Mouse (Mus musculus) spleen, embryonic (tissue): ENCODE results near the gene Foxf2.

Experiments used
- CTCF ChIA-PET: fragments of 350-600 bp; sonication (Branson Sonifier 250); formaldehyde crosslinking; loops from one replicate; lab custom pipeline; 2022; lab: Charles Lee

Foxf2 gene

DNA sequence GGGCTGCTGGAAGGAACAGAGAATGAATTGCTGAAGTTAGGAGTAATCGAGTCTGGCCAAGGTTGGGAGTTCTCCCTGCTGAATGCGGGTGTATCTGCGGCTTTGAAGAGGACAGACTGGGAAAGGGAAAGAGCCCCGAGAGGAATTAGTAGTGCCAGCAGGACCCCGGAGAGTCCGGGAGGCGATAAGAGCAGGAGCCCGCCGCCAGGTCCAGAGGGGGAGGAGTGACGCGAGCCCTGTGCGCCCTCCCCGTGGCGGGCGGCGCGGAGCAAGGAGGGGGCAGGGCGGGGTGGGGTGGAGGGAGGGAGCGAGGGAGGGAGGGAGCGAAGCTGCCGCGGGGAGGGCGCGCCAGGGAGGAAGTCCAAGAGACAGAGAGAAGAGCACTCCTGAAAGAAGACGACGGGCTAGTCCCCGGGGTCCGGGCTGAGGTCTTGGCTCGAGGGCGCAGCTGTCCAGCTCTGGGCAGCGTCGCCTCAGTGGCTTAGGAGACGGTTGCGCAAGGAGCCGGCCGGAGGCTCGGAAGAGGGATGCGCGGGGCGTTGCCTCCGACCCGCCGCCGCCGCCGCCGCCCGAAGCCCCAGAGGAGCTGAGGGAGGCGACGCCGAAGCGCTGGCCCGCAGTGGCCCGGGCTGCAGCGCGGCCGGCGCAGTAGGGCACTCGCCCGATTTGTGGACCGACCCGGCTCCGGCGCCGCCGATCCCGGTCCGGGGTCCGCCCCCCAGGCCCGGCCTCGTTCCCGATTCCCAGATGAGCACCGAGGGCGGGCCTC, at the start of gene Foxf2:
Gene Foxf2 (plus strand): TSS at position 484 of the 769 bp plus-strand sequence.
- CTCF ChIA-PET: no interaction called here

DNA sequence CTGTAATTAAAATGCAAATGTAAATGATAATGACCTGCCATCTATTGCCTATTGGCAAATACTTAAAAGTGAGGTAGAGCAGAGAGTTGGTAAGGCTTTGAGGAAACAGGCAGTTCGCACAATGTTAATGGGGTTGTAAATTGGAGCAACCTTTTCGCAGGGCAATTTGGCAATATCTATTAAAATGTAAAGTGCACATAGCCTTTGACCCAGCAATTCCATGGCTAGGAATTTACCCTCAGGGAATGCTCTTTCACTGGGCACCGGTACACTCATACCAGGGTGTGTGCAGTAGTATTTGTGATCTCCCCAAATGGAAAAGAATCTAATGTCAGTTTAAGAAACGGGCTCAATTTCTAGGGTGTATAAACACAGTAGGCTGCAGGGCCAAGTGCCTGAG, 48.9 kb upstream of the Foxf2 start:
- CTCF ChIA-PET: no interaction called here

DNA sequence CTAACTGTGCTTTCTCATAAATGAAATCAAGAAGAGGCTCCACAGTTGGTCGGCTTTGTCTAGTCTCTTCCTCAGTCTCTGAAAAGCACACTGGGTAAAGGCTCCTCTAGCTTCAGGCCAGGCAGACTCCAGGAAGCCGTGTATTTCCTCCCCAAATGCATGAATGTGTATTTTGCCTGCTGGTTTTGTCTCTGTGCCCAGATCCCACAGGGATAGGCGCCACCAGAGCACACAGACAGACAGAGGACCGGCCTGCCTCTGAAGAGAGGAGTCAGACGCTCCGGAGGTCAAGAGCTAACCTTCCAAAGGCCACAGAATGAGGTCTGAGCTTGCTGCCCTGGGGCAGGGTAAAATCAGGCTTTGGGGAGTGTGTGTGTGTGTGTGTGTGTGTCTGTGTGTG, 48.0 kb upstream of the Foxf2 start:
- CTCF ChIA-PET: no interaction called here

DNA sequence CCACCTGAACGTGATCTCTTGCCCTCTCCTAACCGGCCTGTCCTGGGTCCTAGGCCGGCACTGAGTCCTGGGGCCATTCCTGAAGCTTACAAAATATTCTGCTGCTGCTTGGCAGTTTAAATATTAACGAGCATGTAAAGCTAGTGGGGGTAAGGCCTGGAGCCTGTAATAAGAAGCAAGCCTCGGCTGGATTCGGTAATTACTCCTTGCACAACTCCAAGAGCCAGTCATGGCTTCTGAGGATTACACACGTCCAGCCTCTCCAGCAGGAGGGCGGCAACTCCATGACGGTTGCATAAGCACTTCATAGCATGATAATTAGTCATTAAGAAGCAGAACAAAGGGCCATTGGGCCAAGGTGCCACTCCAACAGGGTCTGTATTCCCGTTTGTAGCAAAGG, 47.2 kb upstream of the Foxf2 start:
- CTCF ChIA-PET: no interaction called here

DNA sequence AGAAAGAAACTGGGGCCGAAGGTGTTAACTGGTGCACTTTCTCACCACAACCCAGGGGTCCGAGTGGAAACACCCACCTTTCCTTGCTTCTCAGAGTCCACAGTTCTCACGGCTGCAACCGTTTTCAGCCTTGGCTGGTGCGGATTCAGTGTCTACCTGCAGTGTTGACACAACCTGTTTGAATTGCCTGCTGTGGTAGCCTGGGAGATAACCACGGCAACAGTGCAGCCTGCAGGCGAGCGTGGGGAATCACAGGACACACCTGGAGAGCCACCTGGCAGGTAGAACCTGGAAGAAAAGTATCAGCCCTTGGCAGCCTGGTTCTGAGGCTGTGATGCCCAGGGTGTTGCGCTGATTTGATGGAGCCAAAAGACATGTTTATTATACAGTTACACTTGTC, 45.8 kb upstream of the Foxf2 start:
- CTCF ChIA-PET: no interaction called here

DNA sequence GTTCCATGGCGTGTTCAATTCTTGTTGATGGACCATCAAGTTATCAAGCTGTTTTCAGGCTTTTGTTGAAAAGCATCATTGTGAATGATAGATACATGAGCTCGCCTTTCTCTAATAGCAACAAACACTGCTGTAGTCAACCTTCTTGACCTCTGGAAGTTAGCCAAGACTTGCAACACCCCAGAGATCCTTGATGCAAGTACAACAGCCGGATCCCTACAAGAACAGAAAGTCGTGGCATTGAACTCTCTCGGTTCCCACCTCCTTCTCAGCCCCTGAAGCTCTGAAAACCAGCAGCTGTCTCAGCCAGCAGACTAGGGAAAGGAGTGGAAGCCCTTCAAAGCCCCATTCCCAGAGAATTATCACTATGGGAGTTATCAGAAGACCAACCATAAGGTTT, 38.3 kb upstream of the Foxf2 start:
- CTCF ChIA-PET: no interaction called here

DNA sequence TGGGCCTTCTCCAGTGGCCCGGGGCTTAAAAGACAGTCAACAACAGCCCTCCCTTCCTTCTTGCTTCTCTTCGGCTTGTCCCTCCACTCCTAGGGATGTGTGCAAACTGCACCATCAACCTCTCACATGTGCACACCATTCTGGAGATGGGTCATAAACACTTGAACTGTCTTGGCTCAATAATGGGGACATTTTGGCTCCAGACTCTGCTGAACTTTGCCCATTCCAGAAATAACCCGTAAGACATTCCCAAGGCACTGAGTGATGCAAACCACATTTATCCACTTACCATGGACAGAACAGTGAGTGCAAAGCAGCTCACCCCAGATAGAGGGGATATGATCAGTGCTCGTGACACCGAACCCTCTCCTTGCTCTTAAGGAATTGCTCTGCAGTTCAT, 26.0 kb upstream of the Foxf2 start:
- CTCF ChIA-PET: interaction anchor here (0.6 kb wide), 1 partner anchor 113 kb away, joined by 5 read pairs; no protein-coding TSS in a partner anchor

DNA sequence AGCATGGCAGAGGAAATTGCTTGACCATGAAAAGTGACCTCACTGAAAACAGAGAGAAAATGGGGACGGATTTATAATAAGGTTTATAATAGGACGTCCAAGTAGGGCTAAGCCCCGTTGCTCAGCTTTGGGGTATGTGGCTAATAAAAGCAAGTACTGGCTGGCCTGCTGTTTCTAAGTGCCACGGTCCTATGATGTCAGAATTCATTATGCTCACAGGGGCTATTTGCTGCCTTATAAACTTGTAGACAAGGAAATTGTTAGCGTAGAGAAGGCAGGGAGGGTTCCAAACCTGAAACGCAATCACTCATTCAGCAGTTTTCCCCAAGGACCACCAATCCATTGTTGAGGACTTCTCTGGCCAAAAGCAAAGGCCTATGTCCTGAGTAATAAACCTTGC, 21.7 kb upstream of the Foxf2 start:
- CTCF ChIA-PET: no interaction called here

DNA sequence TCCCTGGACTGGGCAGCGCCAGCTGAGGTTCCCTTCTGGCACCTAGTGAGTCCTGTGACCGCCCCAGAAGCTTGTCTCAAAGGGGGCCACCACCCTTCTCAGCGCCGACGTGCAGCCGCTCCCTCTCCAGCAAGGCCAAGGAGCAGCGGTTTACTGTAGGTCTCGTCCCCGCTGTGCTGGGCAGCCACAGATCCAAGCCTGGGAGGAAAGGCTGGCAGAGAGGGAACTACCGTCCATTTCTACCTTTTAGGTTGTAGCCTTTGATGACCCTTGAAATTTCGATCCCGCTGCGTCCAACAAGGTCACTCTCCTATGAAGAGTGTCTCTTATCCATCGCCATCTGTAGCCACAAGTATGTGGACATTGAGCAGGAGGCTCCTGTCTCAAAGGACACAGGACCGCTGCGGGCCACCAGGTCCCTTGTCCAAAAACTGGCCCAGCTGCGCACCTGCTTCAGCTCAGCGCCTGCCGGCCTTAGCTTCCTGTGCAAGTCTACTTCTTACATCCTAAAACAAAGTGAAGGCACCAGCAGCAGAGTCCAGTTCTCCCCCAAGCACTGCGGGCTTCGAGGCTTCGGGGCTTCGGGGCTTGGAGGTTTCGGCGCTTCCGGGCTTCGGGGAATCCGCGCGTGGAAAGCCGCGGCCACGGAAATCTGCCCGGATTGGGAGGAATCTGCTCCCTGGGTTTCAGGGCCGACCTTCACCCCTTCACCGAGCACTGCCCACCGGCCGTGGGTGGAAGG, 10.7 kb upstream of the Foxf2 start:
- CTCF ChIA-PET: no interaction called here

DNA sequence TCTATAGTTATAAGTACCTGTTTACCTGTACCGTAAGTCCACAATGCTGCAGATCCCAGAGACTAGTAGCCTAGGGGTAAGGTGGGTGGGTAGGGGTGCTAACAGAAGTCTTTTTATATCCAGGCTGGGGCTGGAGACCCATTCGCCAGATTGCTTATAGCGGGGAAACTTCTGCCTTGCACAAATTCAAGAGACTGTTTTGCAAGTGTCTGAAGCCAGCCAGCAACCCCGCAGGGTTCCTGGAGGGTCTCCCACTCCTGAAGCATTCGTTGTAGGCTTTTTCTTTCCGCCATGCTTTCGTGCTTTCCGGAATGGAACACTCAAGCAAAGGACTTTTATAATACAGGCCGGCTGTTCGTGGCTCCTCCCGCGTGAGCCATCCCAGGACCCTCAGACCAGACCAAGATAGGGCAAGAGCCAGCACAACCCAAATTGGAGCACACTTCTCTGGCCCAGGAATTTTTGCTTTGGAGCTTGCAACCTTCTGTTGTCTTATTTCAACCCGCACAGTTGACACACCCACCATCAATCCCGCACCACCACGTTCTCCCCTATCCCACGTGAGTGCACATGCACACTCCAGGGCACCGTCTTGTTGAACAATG, 10.0 kb upstream of the Foxf2 start:
- CTCF ChIA-PET: no interaction called here

DNA sequence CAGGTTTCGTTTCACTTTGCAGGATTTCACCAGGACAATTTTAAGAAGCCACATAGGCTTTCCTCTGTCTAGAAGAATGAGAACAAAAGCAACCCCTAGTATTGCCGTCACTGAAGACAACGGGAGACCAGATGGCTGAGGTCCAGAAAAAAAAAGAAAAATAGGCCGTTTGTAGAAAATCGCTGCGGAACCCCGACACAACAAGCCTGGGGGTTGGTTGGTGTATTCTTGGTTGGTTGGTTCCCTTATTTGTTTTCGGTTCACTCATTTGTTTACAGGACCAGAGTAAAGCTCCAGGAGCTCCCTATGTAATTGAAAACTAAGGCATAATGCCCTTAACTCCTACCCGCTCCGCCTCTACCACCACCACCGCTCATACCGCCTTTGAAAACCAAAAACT, 7.6 kb upstream of the Foxf2 start:
- CTCF ChIA-PET: interaction anchor here (1.1 kb wide), 1 partner anchor 947 kb away, joined by 3 read pairs; no protein-coding TSS in a partner anchor

DNA sequence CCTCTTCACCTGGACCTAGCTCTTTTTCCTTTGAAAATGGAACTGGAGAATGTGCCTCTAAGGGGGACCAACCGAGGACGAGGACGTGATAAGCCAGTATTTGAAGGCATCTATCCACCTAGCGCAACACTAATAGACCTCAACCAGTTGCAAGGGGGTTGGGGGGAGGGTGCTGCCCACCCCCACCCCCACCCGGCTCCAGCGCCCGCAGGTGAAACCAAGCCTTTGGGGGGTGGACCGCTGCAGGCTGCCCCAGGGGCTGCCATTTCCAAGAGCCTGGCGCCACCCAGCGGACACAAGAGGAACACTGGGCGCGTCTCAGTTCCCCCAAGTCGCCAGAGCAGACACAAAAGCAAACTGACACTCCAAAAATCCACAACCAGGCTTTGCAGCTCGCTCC, 7.2 kb upstream of the Foxf2 start:
- CTCF ChIA-PET: interaction anchor here (1.1 kb wide), 1 partner anchor 947 kb away, joined by 3 read pairs; no protein-coding TSS in a partner anchor

DNA sequence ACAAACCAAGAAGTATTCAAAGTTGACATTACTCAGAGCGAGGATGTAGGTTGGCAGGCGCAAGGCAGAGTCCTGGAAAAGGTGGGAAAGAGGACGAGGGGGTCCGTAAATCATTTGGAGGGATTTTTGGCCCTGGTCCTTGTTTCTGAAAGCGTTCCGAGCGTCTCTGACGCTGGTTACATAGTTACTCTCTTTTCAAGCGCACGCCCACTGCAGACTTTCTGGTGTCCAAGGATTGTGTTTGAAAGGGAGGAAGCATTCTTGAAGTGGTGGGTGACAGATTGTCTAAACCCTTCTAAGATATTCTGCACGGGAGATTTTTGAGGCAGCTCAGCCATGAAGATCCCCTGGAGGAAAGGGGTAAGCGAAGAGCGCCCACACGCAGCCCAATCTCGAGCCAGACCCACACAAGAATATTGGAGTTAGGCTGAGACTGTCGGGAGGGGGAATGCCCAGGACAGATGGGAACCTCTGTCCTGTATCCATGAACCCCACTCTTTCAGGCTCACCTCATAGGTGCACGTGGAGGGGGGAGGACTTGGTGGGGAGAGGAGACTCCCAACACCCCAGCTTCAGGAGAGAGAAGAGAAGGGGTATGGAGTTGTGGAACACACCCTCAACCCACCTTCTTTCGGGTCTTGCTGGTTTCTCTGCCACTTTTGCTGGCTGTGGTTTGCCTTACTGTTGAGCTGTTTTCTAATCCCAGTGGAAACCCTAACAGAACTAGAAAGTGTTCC, 6.5 kb upstream of the Foxf2 start:
- CTCF ChIA-PET: interaction anchor here (0.6 to 1.1 kb wide), 2 partner anchors 324 to 948 kb away, joined by 3 to 5 read pairs; no protein-coding TSS in a partner anchor

DNA sequence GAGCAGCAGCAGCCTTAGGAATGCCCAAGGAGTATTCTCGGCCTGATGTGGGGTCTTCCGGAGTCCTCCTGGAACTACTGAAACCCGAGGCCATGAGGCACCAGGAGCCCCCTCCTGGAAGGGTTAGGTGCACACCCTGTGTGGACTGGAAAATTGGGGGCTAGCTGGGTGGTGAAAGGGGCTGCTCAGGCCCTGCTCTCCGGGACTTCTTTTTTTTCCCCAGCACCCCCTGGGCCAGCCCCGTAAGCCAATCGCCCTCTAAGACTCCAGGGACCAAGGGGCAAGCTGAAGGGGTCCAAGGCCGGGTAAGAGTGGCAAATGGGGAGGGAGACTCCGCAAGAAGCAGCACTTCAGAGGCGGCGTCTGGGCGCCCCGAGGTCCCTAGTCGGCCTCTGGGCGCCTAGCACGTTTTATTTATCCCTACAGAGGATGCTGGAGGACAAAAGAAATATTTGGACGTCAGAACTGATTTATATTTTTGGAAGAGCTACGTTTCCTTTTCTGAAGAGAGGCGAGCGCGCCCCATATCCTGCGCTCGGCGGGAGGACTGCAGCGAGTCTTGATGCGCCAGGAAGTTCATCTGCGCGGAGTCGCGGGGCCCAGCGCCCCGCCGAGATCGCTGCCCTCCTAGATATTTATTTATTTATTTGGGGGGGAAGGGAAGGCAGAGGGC, 5.7 kb upstream of the Foxf2 start:
- CTCF ChIA-PET: no interaction called here

DNA sequence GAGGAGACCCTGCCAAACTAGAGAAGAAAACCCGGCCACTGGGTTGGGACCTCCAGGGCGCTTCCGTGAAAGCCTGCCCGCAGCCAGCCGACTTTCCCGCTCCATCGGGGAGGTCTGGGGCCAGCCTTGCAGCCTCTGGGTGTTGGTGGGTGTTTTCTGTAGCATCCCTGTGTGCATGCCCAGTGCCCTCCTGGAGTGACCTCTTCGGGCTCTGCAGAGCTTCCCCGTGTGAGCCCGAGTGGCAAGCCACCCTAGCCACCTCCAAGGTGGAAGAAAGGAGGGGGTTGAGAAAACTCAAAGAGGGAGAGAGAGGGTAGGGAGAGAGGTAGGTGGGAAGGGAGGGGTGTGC, 5.1 kb upstream of the Foxf2 start:
- CTCF ChIA-PET: no interaction called here

DNA sequence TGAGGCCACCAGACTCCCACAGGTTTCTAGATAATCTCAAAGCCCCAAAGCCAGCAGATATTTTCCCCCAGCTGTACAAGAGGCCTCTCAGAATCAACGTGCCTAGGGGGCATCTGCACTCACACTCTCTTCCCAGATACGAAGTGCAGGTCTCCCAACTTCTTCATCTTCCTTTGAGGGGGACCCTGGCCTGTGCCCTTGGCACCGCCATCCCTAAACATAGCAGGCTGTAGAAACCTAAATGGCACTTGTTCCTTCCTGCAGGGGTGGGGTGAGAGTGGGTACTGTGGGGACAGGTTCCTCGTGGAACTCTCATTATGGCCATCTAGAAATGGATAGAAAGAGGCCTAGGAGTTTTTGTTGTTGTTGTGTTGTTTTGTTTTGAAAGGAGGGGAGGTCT, 4.7 kb upstream of the Foxf2 start:
- CTCF ChIA-PET: no interaction called here

DNA sequence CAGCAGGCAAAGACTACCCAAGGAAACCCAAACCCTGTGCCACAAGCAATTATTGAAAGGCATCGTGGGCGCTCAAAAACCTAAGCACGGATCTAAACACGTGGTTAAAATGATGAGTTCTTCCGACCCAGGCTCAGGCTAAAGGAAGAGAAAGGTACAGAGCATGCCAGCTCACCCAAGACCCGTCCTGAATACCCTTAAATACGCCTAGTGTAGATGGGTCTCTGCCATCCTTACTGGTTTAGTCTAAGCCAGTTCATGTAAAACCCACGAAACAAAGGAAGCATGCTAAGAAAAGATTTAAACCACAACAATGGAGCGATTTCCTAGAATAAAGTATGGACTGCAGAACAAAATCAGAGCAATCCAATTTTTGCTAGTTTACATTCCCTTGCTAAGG, 3.9 kb upstream of the Foxf2 start:
- CTCF ChIA-PET: no interaction called here

DNA sequence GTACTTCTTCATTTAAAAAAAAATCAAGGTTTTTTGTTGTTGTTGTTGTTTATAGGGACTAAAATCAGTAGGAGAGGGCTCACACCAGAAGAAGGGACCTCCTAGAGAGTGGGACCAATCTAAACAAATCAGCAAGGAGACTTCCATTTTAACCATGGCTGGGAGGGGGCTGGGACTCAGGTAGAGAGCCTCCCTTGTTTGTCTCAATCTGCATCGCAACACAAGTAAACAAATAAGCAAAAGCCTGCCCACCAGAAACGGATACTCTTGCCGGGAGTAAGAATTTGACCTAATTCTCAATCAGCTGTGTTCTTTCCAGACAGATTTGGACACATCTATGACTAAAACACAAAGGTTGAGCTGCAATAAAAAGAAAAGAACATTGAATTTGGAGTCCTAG, 3.2 kb upstream of the Foxf2 start:
- CTCF ChIA-PET: no interaction called here

DNA sequence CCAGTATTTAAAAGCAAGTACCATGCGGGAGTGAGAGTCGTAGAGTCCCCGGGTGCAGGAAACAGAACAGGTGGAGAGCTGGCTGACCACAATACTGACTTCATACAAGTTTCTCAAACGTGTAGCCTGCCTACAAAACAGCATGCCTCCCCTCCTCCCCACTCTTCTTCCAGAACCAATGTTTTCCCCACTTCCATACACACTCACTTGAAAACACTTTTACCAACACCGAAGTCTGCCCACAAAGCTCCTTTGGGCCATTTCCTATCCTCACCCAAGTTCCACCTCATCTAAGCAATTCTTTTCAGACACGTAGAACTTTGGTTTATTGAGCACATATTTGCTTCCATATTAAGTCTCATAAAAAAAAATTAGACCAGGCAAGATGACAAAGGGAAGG, 2.3 kb upstream of the Foxf2 start:
- CTCF ChIA-PET: no interaction called here

DNA sequence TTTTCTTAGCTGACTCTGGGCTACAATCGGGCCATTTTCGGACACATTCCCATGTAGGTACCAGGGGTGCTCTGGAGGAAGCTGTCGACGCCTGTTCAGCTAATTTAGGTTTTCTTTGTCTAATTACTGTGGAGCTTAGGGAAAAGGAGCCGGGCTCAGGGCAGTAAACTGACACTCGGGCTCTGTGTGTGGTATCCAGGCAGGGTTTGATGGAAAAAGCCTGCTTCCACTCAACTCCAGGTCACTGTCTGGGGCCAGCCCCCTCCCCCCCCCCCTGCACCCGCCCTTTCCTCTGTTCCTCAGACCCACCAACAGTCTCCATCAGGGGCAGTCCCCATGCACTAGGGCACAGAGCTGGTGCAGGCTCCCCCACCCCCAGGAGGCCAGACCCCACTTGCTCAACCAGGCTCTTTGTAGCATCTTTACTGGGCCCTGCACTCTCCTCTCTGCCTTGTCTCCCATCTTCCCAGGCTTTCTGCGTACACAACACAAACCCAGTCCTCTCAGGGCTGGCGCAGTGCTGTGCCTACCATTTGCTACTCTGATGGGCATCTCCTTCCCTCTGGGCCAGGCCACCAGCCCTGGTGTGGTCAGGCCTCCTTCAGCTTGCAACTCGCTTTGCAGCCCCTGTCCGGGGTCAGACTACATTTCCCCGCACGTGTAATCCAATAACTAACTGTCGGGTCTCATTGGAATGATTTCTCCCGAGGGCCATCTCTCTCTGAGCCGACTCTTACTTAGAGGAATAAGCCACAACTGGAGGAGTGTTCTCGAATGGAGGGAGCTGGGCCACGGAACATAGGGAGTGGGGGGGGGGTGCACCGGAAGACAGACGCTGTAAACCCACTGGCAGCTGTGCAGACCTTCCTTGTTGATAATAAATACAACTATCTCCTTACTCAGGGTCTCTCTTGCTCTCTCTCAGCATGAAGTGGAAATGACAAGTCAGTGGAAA, 1.4 kb upstream of the Foxf2 start:
- CTCF ChIA-PET: no interaction called here
